Mouse (Mus musculus) CD4-positive helper T cell, adult 2 months (primary cell): Measurements from ENCODE around the gene Slc35b4.
A peak's percentile ranks its signal among the peaks of the same experiment; 100 is the strongest.

Source experiments
- DNase-seq: peaks from one replicate; pipeline ENCODE4 v3.0.0-alpha.2; 2012; ENCODE audit warnings: low read depth, missing footprints, low spot score

The Slc35b4 gene

DNA sequence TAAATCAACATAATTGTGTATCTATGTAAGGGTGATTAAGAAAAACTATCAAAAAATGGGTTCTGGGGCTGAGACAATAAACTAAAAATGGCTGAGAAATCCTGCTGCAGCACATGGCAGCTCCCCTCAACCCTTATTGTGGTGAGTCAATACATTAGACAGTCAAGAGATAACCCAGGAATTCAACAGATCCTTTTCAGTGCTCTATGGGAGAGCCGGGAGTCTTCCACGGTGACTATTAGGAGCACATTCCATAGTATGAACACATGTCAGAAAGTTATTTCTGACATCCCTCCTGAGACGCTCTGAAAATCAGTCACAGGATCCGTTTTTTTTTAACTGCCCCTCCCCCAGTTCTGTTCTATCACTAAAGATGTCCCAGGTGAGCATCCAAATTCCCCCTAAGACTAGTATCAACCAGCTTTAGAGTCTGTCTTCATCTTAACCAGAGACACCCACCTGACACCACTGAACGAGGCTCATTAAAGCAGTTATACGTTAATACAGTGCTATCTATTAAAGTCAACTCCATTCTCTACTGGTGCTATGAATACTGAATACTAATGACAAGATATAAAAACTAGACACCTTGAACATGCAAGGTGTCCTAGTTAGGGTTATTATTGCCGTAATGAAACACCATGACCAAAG, 5.9 kb downstream of the Slc35b4 start:
- DNase-seq, result no peak

DNA sequence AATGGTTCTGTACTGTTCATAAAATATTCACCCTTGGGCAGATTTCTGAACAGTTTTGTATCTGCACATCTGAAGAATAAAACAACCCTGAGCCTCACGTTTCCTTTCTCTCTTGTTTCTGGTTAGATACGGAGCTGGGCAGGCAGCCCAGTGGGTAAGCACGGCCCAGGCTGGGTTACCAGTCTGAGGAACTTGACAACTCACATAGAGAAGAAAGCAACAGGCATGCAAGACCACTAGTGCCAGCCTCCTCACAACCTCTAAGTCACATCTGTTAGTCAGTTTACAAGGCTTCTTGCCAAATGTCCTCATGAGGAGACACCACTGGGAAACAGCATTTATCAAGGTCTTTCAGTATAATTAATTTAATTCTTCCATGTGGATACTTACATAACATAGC, 8.1 kb downstream of the Slc35b4 start:
- DNase-seq, result no peak

DNA sequence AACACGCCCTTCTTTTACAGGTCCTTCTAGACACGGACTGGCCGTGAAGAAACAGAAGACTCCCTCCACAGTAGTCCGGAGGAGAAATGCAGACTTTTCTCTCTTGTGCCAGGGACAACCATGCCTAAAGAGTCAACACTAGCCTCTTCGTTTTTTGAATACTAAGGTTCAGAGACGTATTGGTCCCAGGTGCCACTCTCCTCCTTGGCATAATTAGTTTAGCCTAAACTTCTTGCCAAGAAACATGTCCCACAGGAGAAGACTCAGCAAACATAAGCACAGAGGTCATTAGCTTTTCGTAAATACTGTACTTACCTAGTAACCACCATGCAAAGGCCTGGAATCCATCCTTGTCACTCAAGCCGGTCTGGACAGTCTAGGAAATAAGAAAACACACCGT, 13.9 kb downstream of the Slc35b4 start:
- no peak for DNase-seq

DNA sequence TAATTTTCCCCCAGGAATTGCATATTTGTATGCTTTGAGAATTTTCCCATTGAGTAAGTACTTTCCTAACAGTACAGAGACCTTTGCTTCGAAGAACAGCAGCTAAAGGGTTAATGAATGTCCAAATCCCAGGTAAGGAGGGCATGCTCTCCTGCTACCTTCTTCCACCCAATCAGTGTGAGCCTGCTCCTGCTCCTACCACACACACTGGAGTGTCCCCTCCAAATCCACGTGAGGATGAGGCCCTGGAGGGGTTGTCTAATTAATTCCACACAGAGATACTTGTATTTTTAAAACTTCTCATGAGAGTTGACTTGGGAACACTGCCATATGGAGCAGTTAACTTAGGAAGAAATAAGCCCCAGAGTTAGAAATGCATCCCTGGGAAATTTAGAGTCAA, 14.3 kb downstream of the Slc35b4 start:
- DNase-seq, result no peak

DNA sequence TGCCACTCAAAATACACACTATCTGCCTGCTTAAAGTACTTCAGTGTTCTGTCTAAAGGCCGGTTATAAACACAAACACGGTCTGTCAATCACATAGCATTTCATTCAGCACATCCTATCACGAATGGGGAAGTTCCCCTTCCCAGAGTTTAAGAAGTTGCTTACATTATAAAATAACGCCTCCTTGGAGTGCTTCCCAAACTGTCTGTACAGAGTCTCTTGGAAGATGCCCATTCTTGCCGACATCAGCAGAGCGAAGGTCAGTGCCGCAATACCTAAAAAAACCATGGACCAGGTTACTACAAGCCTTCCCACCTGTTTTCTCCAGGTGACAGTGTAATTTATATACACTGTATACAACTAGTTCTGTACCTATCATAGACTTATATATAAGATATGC, 15.4 kb downstream of the Slc35b4 start:
- no peak for DNase-seq

DNA sequence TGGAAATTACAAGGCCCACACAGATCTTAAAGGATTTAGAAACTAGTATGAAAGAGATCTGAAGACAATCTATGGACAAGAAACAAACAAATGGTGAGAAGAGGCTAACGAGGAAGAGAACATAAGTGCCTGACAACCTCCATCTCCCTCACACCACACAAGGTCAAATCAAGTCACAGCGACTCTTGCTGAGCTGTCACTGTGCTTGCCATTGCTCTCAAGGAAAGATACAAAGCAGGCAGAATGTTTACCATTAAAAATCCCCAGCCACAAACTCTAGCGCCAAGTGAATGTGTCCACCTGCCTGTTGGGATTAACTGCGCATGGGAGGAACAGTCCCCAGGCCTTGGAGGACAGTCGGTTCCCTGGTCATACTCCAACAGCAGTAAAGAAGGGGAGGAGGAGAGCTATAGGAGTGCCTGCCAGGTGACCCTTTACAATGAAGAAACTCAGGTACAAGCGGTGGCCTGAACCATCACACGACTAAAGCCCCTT, 16.0 kb downstream of the Slc35b4 start:
- DNase-seq, result no peak

DNA sequence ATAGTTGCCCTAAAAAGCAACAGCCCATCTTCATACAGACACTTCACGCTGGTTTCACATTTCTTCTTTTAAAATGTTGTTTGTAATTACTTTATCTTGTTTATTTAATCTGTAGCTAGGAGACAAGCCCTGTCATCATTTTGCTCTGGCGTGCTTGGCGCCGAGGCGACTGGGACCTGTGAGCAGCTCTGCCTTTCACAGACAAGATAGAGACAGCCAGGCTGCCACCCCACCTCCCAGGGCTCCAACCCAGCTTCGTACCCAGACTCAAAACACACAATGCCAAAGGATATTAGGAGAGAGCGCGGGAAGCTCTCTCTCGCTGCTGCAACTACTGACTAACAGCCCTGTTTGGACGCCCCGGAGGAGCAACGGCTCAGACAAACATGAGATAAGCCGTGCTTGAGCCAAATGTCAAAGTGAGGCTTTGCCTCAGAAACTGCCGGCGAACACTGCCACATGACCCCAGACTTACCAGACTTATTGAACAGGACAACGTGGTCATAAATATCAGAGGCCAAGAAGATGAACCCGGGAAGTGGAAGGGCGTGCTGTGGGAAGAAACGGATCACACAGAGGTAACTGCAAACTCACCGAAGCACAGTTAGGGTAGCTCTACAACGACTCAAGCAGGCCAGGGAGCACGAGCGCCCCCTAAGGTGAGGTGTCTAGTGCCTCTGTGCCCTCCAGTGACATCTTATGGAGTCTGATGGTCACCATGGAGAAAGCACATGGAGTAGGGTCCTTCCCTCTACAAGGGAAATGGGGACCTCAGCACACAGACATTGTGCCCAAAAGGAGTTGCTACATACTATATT, 16.7 kb downstream of the Slc35b4 start:
- no peak for DNase-seq

DNA sequence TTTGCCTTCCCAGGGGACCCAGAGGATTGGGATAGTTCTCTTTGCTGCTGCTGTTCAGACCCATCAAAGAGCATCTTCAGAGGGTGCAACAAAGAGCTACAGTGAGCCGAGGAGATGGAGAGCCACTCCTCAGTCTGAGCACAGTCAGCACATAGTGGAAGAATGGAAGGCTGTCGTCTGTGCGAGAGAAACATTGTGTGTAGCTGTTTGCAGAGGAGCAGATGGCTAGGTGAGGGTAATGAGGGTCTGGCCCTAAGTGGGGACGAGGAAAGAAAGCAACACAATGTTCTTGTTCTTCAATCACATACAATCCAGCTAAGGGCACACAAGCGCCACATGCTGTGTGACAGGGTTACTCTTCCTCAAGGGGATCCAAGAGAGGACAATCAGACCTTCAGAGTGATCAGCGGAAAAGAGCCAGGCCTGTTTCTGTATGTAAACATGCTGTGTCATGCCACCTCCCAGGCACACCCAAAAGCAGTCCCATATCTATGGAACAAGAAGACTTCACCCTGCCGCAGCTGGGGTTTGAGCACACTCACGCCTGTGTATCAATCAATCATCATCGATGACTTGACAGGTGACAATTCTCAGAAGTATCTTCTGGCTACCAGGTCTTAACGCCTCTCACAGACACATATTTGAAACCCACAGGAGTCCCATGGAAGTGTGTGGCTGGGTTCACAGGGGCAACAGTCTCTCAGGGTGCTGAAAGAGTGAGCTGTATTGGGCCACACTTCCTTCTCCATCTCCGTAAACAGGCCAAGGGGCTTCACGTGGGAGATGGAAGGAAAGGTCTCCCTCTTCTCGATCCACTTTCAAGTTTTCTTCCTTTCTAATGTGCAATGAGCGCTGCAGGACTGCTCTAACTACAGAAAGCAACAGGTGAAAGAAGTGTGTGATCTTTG, 19.8 kb downstream of the Slc35b4 start:
- DNase-seq, result no peak

DNA sequence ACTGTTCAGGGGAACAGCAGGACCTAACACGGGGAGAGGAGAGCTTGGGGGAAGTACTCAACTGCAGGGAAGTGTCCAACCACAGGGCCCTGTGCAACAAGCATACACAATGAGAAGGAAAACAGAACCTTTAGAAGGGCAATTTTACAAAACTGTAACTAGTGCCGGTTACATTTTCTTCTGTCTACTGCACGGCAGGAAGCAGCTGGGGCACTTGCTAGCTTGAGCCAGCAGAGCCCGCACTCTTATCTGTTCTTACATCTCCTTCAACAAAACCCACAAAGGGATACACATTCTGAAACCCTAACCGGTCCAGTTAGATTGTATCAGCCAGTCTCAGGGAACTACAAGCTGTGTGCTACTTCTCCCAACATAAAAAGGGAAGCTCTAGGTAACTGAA, 20.9 kb downstream of the Slc35b4 start:
- peak; percentile 33 for DNase-seq

DNA sequence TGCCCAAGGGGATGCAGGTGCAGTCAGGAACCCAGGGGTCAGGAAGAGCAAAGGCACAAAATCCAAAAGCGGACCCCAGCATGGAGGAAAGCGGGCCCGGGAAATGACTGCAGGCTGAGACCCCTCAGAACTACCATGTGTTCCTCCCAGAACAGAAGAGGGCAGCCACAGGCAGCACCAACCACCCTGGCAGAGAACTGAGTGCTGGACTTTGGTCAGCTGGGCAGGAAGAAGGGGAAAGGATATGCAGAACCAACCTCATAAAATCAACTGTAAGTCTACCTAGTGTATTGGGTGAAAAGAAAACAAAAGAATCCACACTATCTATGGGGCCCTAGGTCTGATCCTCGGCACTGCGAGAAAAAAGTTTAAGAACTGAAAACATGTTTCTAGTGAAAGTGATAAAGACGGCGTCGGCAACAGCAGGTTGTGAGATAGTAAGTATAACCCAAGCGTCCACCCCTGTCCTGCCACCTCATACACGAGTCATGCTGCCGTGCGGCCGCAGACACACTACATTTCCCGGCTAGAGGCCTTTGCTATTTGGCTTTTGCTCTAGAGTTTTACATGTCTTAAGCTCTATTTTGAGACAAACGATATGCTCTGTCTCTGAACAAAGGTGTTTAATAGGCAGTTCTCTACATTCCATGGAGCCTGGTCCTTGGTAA, 21.6 kb downstream of the Slc35b4 start:
- no peak for DNase-seq

DNA sequence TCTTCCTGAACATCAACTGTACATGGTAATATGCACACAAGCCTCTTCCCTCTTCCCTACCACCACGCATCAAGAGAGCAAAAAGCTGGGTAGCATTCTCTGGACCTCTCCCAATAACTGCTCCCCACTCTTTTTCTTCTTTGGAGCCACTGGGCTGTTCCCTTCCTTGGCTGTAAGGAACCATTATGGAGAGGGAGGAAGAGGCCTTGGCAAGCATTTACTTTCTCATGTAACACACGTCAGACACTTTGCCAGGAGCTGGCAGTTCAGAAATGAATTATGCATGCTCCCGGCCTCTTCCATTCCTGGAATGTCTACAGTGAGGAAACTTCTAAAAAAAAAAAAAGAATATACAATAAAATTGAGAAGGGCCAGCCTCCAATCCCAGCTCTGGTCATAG, 22.7 kb downstream of the Slc35b4 start:
- no peak for DNase-seq

DNA sequence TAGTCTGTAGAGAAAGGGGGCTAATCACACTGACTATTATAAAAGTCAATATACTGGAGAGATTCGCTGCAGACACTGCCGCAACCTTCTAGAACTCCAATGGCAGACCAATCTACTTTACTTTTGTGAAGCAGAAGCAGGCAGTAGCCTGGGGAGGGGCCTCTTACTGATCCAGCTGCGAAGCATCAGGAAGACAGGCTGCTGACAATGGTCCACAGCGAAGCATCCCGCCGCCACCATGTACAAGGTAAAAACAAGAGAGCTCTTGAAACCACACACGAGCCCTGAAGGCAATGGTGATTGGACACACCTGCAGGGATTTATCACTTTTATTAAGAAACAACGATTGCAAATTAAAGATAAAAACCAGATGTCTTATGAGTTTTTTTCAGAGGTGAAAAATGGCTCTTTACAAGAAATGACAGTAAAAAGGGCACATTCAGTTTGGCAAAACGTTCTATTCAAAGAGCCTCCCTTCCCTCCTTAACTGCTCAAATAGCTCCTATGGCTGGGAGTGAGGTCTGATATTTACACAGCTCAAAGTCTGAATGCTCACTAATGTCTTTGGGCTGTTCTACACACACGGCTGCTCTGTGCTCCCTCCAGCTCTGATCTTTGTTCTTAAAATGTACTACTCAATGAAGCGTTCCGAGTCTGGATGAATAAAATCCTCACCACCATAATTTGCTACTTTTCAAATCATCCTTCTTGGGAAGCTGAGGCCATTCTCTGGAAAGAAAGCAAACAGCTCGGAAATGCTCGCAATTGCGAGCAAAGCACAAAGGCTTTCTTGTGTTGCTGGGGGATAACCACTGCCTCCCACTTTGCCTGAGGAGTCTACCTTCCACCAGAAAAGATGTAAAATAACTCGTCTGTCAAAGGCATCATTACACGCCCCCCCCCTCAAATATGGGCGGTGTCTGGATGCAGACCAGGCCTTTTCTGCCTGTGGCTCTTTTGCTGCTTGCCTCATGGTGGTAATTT, 23.6 kb downstream of the Slc35b4 start:
- DNase-seq, result no peak

DNA sequence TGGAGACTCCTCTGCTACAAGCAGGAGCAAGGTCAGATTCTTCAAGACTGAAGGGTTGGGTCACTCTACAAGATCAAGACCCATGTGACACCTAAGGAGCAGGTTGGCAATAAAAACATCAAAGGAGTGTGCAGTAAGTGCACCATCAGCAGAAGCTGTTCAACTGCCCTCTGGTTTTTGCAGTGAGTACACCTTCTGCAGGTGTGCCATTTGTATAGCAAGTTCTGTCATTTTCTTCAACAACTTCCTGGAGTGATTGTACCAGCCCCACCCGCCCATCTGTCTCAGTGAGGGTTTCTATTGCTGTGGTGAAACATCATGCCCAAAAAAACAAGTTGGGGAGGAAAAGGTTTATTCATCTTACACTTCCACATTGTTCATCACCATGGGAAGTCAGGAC, 27.1 kb downstream of the Slc35b4 start:
- DNase-seq, result no peak

DNA sequence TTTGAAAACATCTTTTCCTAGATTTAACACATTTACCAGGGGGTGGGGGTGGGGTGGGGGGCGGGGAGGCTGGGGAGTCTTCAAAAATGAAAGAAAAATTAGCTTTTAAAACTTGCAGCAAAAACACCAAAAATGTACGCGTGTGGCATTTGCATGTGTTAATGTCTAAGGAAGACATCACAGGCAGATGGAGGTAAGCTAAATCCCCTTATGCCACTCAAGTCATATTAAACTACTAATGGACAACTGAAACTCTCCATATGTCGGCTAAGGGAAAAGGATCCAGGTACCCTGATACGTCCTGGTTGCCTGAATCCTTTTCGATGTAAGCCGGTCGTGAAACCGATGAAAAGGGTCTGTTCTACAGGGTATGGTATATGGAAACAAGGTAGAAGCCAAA, 27.8 kb downstream of the Slc35b4 start:
- DNase-seq, result no peak

DNA sequence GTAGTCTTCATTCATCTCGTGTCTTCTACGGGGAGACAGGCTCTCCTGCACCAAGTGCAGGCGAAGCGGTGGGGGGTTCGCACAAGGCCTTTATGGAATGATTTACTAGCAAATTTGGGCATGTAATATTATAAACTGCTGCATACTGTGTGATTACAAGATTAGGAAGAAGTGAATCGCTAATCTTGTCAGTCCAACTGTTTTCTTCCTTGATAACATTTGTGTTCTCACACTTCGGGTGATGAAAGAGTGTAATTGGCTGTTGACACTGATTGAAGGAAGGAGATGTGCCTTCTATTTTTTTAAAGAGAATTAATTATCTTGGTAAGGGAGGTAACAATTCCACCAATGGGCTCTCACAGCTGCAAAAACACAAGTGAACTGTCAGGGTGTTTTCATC, 28.3 kb downstream of the Slc35b4 start:
- DNase-seq, result no peak

DNA sequence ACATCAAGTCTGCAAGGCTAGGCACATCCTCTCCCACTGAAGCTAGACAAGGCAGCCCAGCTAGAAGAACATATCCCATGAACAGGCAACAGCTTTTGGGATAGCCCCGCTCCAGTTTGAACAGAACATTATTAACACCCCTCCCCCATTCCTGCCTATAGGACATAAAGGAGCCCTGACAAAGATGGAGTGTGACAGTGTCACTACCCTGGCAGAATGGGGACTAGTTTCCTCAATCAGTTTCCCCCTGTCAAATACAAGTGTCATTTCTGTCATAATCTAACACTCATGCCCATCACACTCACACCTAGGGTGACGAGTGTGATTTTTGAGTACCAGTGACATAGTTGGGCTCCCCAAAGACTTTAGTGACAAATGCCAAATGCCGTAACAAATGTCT, 28.9 kb downstream of the Slc35b4 start:
- no peak for DNase-seq

DNA sequence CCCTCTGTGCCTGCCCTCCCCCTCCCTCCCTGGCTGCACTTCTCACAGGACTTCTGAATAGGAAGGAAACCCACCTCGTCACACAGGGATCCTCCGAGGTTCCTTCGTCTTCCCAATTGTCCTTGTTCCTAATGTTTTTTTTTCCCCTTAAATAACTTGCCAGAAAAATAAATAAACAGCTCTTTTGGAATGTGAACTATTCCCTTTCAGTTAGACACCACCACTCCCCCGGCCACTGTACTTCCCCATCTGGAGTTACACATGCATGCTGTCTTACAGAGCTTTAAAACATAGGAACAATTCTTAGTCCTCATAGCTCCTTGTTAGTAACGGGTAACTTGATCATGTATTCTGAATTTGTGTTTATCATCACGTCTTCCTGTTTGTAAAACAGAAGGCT, 30.9 kb downstream of the Slc35b4 start:
- no peak for DNase-seq

DNA sequence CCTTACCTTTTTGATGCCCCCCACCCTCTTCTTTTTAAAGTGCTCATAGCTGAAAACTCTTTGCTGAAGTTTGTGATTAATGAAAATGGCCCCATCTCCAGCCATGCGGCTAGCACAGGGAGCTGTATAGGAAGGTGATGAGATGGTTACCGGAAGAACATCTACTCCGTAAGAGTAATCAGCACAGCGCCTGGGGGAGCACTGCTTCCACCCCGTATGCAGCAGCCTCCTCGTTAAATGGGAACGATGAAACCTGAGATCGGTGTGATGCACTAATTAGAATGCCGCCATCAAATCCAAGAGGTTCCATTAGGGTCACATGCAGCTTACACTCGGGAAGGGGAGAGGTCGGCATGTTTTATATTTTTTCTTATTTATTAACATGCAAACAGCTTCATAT, 34.0 kb downstream of the Slc35b4 start:
- DNase-seq, result no peak

DNA sequence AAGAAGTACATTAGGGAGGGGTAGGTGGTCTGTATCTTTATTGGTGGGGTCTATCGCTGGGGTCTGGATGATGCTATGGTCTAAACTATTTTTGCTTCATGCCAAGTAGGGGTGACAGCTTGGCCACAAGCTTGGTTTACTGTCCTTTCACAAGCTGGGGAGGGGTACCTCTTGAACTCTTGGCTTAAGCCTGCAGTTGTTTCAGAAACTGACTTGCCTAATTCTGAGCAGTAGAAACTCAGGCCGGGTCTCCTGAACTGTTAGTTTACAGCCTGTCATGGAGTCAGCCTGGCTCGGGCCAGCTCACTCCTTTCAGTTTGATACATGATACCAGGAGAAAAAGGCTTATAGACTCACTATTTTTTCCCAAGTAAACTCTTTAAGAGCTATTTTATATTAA, 38.5 kb downstream of the Slc35b4 start:
- DNase-seq, result no peak

DNA sequence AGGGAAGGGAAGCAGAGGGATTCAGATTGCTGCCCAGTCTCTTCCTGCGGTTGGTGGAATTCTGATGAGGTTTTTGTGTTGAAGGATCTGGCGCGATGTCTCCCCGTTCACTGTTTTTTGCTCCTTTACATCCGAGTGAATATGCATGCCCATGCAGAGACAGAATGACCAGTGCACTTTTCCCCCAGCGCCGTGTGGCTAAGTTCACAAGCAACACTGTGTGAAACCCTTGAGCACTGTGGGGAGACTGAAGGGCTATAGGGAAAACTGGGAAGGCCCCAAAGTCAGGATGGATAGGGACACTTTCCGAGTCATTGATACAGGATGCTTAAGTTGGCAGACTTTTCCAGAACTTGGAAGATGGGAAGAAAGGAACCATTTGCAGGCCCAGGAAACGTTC, 44.5 kb downstream of the Slc35b4 start:
- DNase-seq, result no peak
